ENCODE assay signal across 18 mouse cellular contexts in genomic region chr6:72160991-72161390, GRCm38 (mm10).
"Had no signal": no experiment of that assay in that cellular context is flagged by ENCODE, and none has a peak within 500 bp of the region (broad histone marks: within the 10 kb centered on the region; RNA-seq: fewer than 3 reads in every experiment).

No protein-coding gene starts in this region.

- DNase-seq: kidney, postnatal 25 days; layer of hippocampus, postnatal 36 days; liver, embryonic 13.5 days; lung, embryonic 14.5 days; midbrain, embryonic 14.5 days; right cerebral cortex, adult 18-20 months; right cerebral cortex, postnatal 14 days; right cerebral cortex, postnatal 4 days; spleen, adult 18-20 months; thymus, postnatal 25 days had no signal

- H3K27ac ChIP-seq: kidney, postnatal 0 days; left cerebral cortex, adult 2 months; liver, embryonic 13.5 days; midbrain, embryonic 10.5 days; neural tube, embryonic 12.5 days; neural tube, embryonic 15.5 days; stomach, embryonic 15.5 days had no signal

- H3K4me2 ChIP-seq: liver, embryonic 13.5 days; lung, embryonic 14.5 days; neural tube, embryonic 12.5 days; neural tube, embryonic 15.5 days; stomach, embryonic 15.5 days had no signal

- H3K4me1 ChIP-seq: neural tube, embryonic 12.5 days had no signal

- H3K9ac ChIP-seq: liver, embryonic 13.5 days; lung, embryonic 14.5 days; neural tube, embryonic 12.5 days; neural tube, embryonic 15.5 days; stomach, embryonic 15.5 days had no signal

- H3K9me3 ChIP-seq: liver, embryonic 13.5 days; midbrain, embryonic 10.5 days; neural tube, embryonic 12.5 days; neural tube, embryonic 15.5 days; stomach, embryonic 15.5 days had no signal

- H3K27me3 ChIP-seq: liver, embryonic 13.5 days; neural tube, embryonic 12.5 days; neural tube, embryonic 15.5 days; stomach, embryonic 15.5 days had no signal

- ATAC-seq: lung, postnatal 0 days had no signal

- H3K4me3 ChIP-seq: left cerebral cortex, adult 2 months; liver, embryonic 13.5 days; megakaryocyte, embryonic 14.5 days; midbrain, embryonic 10.5 days; neural tube, embryonic 12.5 days; neural tube, embryonic 15.5 days; stomach, embryonic 15.5 days had no signal

- H3K36me3 ChIP-seq: midbrain, embryonic 10.5 days; neural tube, embryonic 12.5 days; neural tube, embryonic 15.5 days; stomach, embryonic 15.5 days had no signal
